Mouse (Mus musculus) MEL (cell line): ENCODE measurements around the gene Zfand2a. TPM values are rescaled to one million over a fixed set of nuclear protein-coding genes. Genes with fewer than 3 reads are reported as not detected.

ENCODE experiments used
- DNase-seq: peaks from one replicate; pipeline ENCODE4 v3.0.0; 2011; ENCODE audit warnings: low read depth, low spot score
- H3K27ac ChIP-seq: 2 replicates; pipeline ENCODE4 v1.5.1; 2012; ENCODE audit warnings: low read depth, mild to moderate bottlenecking, control low read depth, low read length, moderate library complexity; ENCODE audit not compliant: control insufficient read depth
- H3K27me3 ChIP-seq, 2 experiments: fragments of 150-350 bp in 1 of 2; sonication (generic) in 1 of 2; 2 replicates each; pipeline ENCODE4 v1.6.1; 2012; ENCODE audit warnings: low read length in 2 of 2, mild to moderate bottlenecking in 2 of 2, improper control_type of control experiment in 1 of 2, moderate library complexity in 1 of 2; ENCODE audit not compliant: insufficient read depth in 2 of 2, control insufficient read depth in 1 of 2
- H3K36me3 ChIP-seq, 2 experiments: 2 replicates each; pipeline ENCODE4 v1.6.1; 2012 to 2014; ENCODE audit warnings: low read length in 2 of 2, improper control_type of control experiment in 1 of 2, inconsistent platforms in 1 of 2, mild to moderate bottlenecking in 1 of 2; ENCODE audit not compliant: insufficient read depth in 2 of 2, control insufficient read depth in 1 of 2
- H3K4me1 ChIP-seq, 2 experiments: fragments of 150-350 bp in 1 of 2; sonication (generic) in 1 of 2; 2 replicates each; pipeline ENCODE4 v1.6.1; 2012; ENCODE audit warnings: low read length in 2 of 2, improper control_type of control experiment in 1 of 2, mild to moderate bottlenecking in 1 of 2; ENCODE audit not compliant: insufficient read depth in 2 of 2, control insufficient read depth in 1 of 2
- H3K4me3 ChIP-seq, 2 experiments: fragments of 150-350 bp in 1 of 2; sonication (generic) in 1 of 2; 2 replicates each; pipeline ENCODE4 v1.5.1; 2012; ENCODE audit warnings: low read depth in 2 of 2, low read length in 2 of 2, mild to moderate bottlenecking in 2 of 2, moderate library complexity in 2 of 2, control low read depth in 1 of 2, improper control_type of control experiment in 1 of 2; ENCODE audit not compliant: control insufficient read depth in 1 of 2, insufficient read depth in 1 of 2
- H3K79me2 ChIP-seq: 2 replicates; pipeline ENCODE4 v1.6.1; 2012; ENCODE audit warnings: mild to moderate bottlenecking, low read length, moderate library complexity; ENCODE audit not compliant: control insufficient read depth, poor library complexity, insufficient read depth
- H3K9ac ChIP-seq: 2 replicates; pipeline ENCODE4 v1.6.1; 2012; ENCODE audit warnings: low read depth, mild to moderate bottlenecking, control low read depth, low read length, moderate library complexity; ENCODE audit not compliant: control insufficient read depth, poor library complexity, severe bottlenecking
- H3K9me3 ChIP-seq: fragments of 150-350 bp; sonication (generic); replicated peaks from 2 replicates; pipeline ENCODE4 v1.6.1; 2012; ENCODE audit warnings: mild to moderate bottlenecking, low read length, improper control_type of control experiment, moderate library complexity; ENCODE audit not compliant: insufficient read depth
- BHLHE40 ChIP-seq: IDR thresholded peaks from 2 replicates; pipeline ENCODE4 v1.6.1; 2012; ENCODE audit warnings: low read depth, mild to moderate bottlenecking, inconsistent platforms, low read length, improper control_type of control experiment, borderline replicate concordance
- CHD2 ChIP-seq: IDR thresholded peaks from 2 replicates; pipeline ENCODE4 v1.6.1; 2011; ENCODE audit warnings: low read length, improper control_type of control experiment
- E2F4 ChIP-seq: IDR thresholded peaks from 2 replicates; pipeline ENCODE4 v1.6.1; 2011; ENCODE audit warnings: low read depth, low read length, improper control_type of control experiment, borderline replicate concordance
- GABPA ChIP-seq: IDR thresholded peaks from 2 replicates; pipeline ENCODE4 v1.6.1; 2012; ENCODE audit warnings: low read depth, mild to moderate bottlenecking, inconsistent platforms, low read length, improper control_type of control experiment, moderate library complexity
- GATA1 ChIP-seq: IDR thresholded peaks from 2 replicates; pipeline ENCODE4 v1.6.1; 2011; ENCODE audit warnings: low read depth, low read length, improper control_type of control experiment
- HCFC1 ChIP-seq: IDR thresholded peaks from 2 replicates; pipeline ENCODE4 v1.6.1; 2012; ENCODE audit warnings: low read depth, mild to moderate bottlenecking, inconsistent platforms, low read length, improper control_type of control experiment, moderate library complexity
- JUND ChIP-seq: IDR thresholded peaks from 2 replicates; pipeline ENCODE4 v1.6.1; 2011; ENCODE audit warnings: low read depth, mild to moderate bottlenecking, improper control_type of control experiment, low read length
- KAT2A ChIP-seq: conservative IDR thresholded peaks from 2 replicates; pipeline ENCODE4 v1.6.1; 2012; ENCODE audit warnings: low read depth, low read length, improper control_type of control experiment, inconsistent platforms
- MAX ChIP-seq: IDR thresholded peaks from 2 replicates; pipeline ENCODE4 v1.6.1; 2011; ENCODE audit warnings: low read length, improper control_type of control experiment
- MAZ ChIP-seq: IDR thresholded peaks from 2 replicates; pipeline ENCODE4 v1.6.1; 2012; ENCODE audit warnings: low read depth, mild to moderate bottlenecking, inconsistent platforms, low read length, improper control_type of control experiment
- MYB ChIP-seq: IDR thresholded peaks from 2 replicates; pipeline ENCODE4 v1.6.1; 2011; ENCODE audit warnings: mild to moderate bottlenecking, low read depth, low read length, improper control_type of control experiment
- NELFE ChIP-seq: IDR thresholded peaks from 2 replicates; pipeline ENCODE4 v1.6.1; 2011; ENCODE audit warnings: low read depth, low read length, improper control_type of control experiment
- POLR2A ChIP-seq, 2 experiments: IDR thresholded peaks; 2 replicates each; pipeline ENCODE4 v1.6.1; 2011 to 2012; ENCODE audit warnings: low read length in 2 of 2, mild to moderate bottlenecking in 2 of 2, control low read depth in 1 of 2, improper control_type of control experiment in 1 of 2, low read depth in 1 of 2, moderate library complexity in 1 of 2; ENCODE audit not compliant: control insufficient read depth in 1 of 2, insufficient read depth in 1 of 2, poor library complexity in 1 of 2
- RAD21 ChIP-seq: IDR thresholded peaks from 2 replicates; pipeline ENCODE4 v1.6.1; 2011; ENCODE audit warnings: mild to moderate bottlenecking, low read depth, low read length, improper control_type of control experiment
- SIN3A ChIP-seq: IDR thresholded peaks from 2 replicates; pipeline ENCODE4 v1.6.1; 2012; ENCODE audit warnings: low read length, improper control_type of control experiment, inconsistent platforms
- TAL1 ChIP-seq: IDR thresholded peaks from 2 replicates; pipeline ENCODE4 v1.6.1; 2012; ENCODE audit warnings: mild to moderate bottlenecking, inconsistent platforms, low read length, moderate library complexity, mixed read lengths
- TBP ChIP-seq: IDR thresholded peaks from 2 replicates; pipeline ENCODE4 v1.8.0; 2011; ENCODE audit warnings: low read depth, low read length, improper control_type of control experiment
- TCF12 ChIP-seq: IDR thresholded peaks from 2 replicates; pipeline ENCODE4 v1.6.1; 2014; ENCODE audit warnings: low read depth, mild to moderate bottlenecking, inconsistent platforms, low read length, improper control_type of control experiment, moderate library complexity
- UBTF ChIP-seq: IDR thresholded peaks from 2 replicates; pipeline ENCODE4 v1.6.1; 2012; ENCODE audit warnings: low read depth, mild to moderate bottlenecking, inconsistent platforms, low read length, improper control_type of control experiment, moderate library complexity, borderline replicate concordance; ENCODE audit not compliant: insufficient read depth
- USF2 ChIP-seq, 2 experiments: IDR thresholded peaks; 2 replicates each; pipeline ENCODE4 v1.6.1; 2011 to 2012; ENCODE audit warnings: improper control_type of control experiment in 2 of 2, low read length in 2 of 2, borderline replicate concordance in 1 of 2, inconsistent platforms in 1 of 2, low read depth in 1 of 2, mild to moderate bottlenecking in 1 of 2; ENCODE audit not compliant: insufficient read depth in 1 of 2
- ZC3H11A ChIP-seq: IDR thresholded peaks from 2 replicates; pipeline ENCODE4 v1.6.1; 2012; ENCODE audit warnings: low read depth, mild to moderate bottlenecking, inconsistent platforms, low read length, improper control_type of control experiment
- ZKSCAN1 ChIP-seq: IDR thresholded peaks from 2 replicates; pipeline ENCODE4 v1.6.1; 2012; ENCODE audit warnings: low read depth, mild to moderate bottlenecking, inconsistent platforms, low read length, improper control_type of control experiment, moderate library complexity
- ZMIZ1 ChIP-seq: IDR thresholded peaks from 2 replicates; pipeline ENCODE4 v1.6.1; 2012; ENCODE audit warnings: low read depth, mild to moderate bottlenecking, inconsistent platforms, low read length, improper control_type of control experiment, moderate library complexity
- ZNF384 ChIP-seq: IDR thresholded peaks from 2 replicates; pipeline ENCODE4 v1.6.1; 2012; ENCODE audit warnings: low read depth, mild to moderate bottlenecking, inconsistent platforms, low read length, improper control_type of control experiment
- polyA plus RNA-seq, 2 experiments: library from polyadenylated mRNA; stranded (reverse) in 1 of 2; unstranded in 1 of 2; fragments of >175 nt in 1 of 2; fragments of >200 nt in 1 of 2; gene quantifications; 2 replicates each; pipeline versions ENCODE4 v1.2.1 to v1.2.4; 2012; ENCODE audit warnings: low replicate concordance in 2 of 2, low read depth in 1 of 2; ENCODE audit not compliant: insufficient read length in 2 of 2, insufficient read depth in 1 of 2, missing spikeins in 1 of 2
- total RNA-seq: library from RNA; depleted of rRNA; stranded (reverse); fragments of 300-350 nt; gene quantifications from 2 replicates; pipeline ENCODE4 v1.2.3, GENCODE M21; 2012

The Zfand2a gene
- total and polyA plus RNA-seq, 3 experiments: 13.8 to 15.3 TPM; not detected in 1

- no peak for TF ChIP-seq TBP
- no peak for TF ChIP-seq TCF12
- no peak for TF ChIP-seq MAX
- no peak for TF ChIP-seq E2F4
- TF ChIP-seq MAZ: no peak
- no peak for TF ChIP-seq RAD21
- no peak for TF ChIP-seq ZKSCAN1
- Histone ChIP-seq H3K27me3 (no peaks in the 10 kb centered on the region; a peak in 2 of 4 replicates), H3K27ac (no peak overlapping the region), H3K9ac (no peak overlapping the region), H3K9me3 (no peaks in the 10 kb centered on the region), H3K4me1 (no peaks in the 10 kb centered on the region), H3K4me3 (no peak overlapping the region), H3K36me3 (no peaks in the 10 kb centered on the region), H3K79me2 (no peaks in the 10 kb centered on the region)
- DNase-seq: no peak
These were observed 31.9 kb upstream of the Zfand2a start for GRCm38 (mm10) chr5:139516281-139516680.

- Histone ChIP-seq H3K4me1 (no peaks in the 10 kb centered on the region), H3K79me2 (no peaks in the 10 kb centered on the region), H3K36me3 (no peaks in the 10 kb centered on the region), H3K27me3 (no peaks in the 10 kb centered on the region; a peak in 2 of 4 replicates), H3K4me3 (no peak overlapping the region), H3K27ac (no peak overlapping the region), H3K9me3 (no peaks in the 10 kb centered on the region), H3K9ac (no peak overlapping the region)
- no peak for TF ChIP-seq MYB
- no peak for TF ChIP-seq TBP
- TF ChIP-seq CHD2: no peak
- no peak for TF ChIP-seq GABPA
- TF ChIP-seq ZNF384: no peak
- TF ChIP-seq POLR2A (IDR thresholded peaks at IDR 0.05; ENCODE audit: control insufficient read depth in 1 of 2, insufficient read depth in 1 of 2, low read depth in 1 of 2, low read length in 2 of 2, poor library complexity in 1 of 2): no peak
- TF ChIP-seq ZMIZ1: no peak
- no peak for TF ChIP-seq RAD21
- no peak for TF ChIP-seq GATA1
- TF ChIP-seq KAT2A: no peak
- no peak for TF ChIP-seq USF2 (IDR thresholded peaks at IDR 0.05; ENCODE audit: borderline replicate concordance in 1 of 2, insufficient read depth in 1 of 2, low read depth in 1 of 2, low read length in 2 of 2)
- TF ChIP-seq HCFC1: no peak
- TF ChIP-seq BHLHE40: no peak
- no peak for TF ChIP-seq NELFE
- no peak for TF ChIP-seq JUND
- no peak for TF ChIP-seq SIN3A
- no peak for TF ChIP-seq ZC3H11A
- no peak for TF ChIP-seq UBTF
- TF ChIP-seq TAL1: no peak
- no peak for TF ChIP-seq MAZ
- DNase-seq: no peak
These were observed 27.9 kb upstream of the Zfand2a start for GRCm38 (mm10) chr5:139512201-139512600.
